Mouse (Mus musculus) heart, embryonic 15.5 days (tissue): ENCODE measurements around the gene Gbp7. TPM values are rescaled to one million over a fixed set of nuclear protein-coding genes. Genes with fewer than 3 reads are reported as not detected.

Source experiments
- ATAC-seq: fragments of 200-750 bp; cut with Nextera tagmentation; replicated peaks from 2 replicates; pipeline ENCODE4 v1.8.0; 2017; ENCODE audit warnings: low read depth, moderate TSS enrichment; ENCODE audit not compliant: insufficient number of reproducible peaks, insufficient read depth, low FRiP score
- H3K27ac ChIP-seq: fragments of 300-500 bp; sonication (generic); 2 replicates; pipeline ENCODE4 v1.5.1; 2015; ENCODE audit warnings: mild to moderate bottlenecking, inconsistent platforms
- H3K27me3 ChIP-seq: fragments of 300-500 bp; sonication (generic); 2 replicates; pipeline ENCODE4 v1.6.1; 2015; ENCODE audit warnings: inconsistent platforms
- H3K36me3 ChIP-seq: fragments of 300-500 bp; sonication (generic); 2 replicates; pipeline ENCODE4 v1.6.1; 2015; ENCODE audit warnings: mild to moderate bottlenecking, inconsistent platforms
- H3K4me1 ChIP-seq: fragments of 300-500 bp; sonication (generic); replicated peaks from 2 replicates; pipeline ENCODE4 v1.6.1; 2015; ENCODE audit warnings: inconsistent platforms
- H3K4me2 ChIP-seq: fragments of 300-500 bp; sonication (generic); 2 replicates; pipeline ENCODE4 v1.6.1; 2015; ENCODE audit warnings: inconsistent platforms, mild to moderate bottlenecking, moderate library complexity
- H3K4me3 ChIP-seq: fragments of 300-500 bp; sonication (generic); 2 replicates; pipeline ENCODE4 v1.5.1; 2015; ENCODE audit warnings: mild to moderate bottlenecking, inconsistent platforms
- H3K9ac ChIP-seq: fragments of 300-500 bp; sonication (generic); 2 replicates; pipeline ENCODE4 v1.6.1; 2015; ENCODE audit warnings: mild to moderate bottlenecking, inconsistent platforms
- H3K9me3 ChIP-seq: fragments of 300-500 bp; sonication (generic); replicated peaks from 2 replicates; pipeline ENCODE4 v1.6.1; 2016; ENCODE audit warnings: inconsistent platforms
- WGBS: fragments of 180-500 bp; shearing (Covaris S2); methylation state at CpG from one replicate; pipeline ENCODE4 v1.1.7; 2015; ENCODE audit warnings: mixed read lengths; 5-methylcytosine and 5-hydroxymethylcytosine counted together
- polyA plus RNA-seq: library from polyadenylated mRNA; unstranded; fragments of >200 nt; fragmentation: Nextera tagmentation; extraction: Ambion mirVana; gene quantifications from 2 replicates; pipeline ENCODE4 v1.2.1, GENCODE M21; 2015

The Gbp7 gene
- 3.5 and 5.9 TPM in 2 replicates for polyA plus RNA-seq

DNA sequence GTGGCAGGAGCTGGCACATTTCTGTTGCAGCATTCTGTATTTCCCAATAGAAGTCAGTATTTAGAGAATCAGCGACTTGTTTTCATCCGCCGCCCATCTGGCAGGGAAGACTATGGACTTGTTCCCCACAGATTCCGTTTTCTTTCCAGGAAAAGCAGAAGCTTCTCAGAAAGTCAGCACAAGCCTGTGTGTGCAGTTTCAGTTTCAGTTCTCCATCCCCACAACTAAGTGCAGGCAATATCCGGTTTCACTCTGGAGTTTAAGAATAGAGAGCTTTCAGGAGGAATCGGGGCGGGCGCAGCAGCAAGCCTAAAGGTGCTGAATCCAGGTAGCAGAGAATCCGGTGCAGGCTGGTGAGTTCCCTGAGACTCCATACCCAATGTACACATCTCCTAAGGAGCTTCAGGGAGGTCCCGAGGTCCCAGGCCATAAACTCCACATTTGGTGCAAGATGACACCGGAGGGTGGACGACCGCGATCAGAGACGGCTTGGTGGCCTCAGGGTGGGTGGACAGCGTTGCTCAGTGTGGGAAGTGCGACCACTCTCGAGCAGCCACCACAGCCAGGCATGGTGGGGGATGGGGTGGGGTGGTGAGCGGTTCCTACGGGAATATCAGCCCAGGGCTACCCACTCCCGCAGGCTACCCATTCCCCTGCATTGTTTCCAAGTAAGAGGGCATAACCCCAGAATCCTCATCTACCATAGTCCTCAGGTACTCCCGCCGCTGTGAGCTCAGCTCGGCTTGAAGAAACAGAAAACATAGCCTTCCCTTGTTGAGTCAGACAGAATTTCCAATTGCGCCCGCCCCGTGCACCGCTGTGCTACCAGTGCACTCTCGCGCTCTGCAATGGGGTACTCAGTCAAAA, at the start of gene Gbp7:
Gene Gbp7 (plus strand): TSS at position 256 of the 867 bp plus-strand sequence.
- 1% methylated on average over 30 of the region's 30 CpGs for WGBS
- Histone ChIP-seq H3K9ac (peak within 1 kb of the TSS; percentile 57), H3K4me3 (peak within 1 kb of the TSS; percentile 75), H3K4me1 (no peaks in the 10 kb centered on the region), H3K9me3 (no peaks in the 10 kb centered on the region), H3K36me3 (no peaks in the 10 kb centered on the region), H3K27me3 (no peaks in the 10 kb centered on the region), H3K4me2 (peak within 1 kb of the TSS; percentile 94), H3K27ac (peak within 1 kb of the TSS; percentile 56)
- ATAC-seq: peak; percentile 66; the same call in 1 of the 2 replicates

DNA sequence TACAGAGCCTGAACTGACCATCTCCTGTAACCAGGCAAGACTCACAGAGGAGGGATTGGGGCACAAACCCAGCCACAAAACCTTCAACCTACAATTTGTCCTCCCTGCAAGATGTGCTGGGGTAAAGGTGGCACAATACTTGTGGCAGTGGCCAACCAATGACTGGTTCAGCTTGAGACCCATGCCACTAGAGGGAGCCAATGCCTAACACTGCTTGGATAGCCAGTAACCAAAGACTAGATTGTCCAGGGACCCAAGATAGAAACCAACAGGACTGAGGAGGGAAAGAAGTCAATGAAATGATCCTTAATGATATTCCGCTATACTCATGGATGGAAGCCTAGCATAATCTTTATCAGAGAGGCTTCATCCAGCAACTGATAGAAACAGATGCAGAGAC, 39.7 kb upstream of the Gbp7 start:
- H3K4me1 ChIP-seq: 0 out of 2 replicates have a peak, but pooled peaks cover 3% of the 10 kb centered on the region
- no peak overlapping the region for H3K27ac ChIP-seq
- ATAC-seq: no peak
- 58% methylated on average over 1 of the region's 1 CpGs for WGBS
- H3K4me2 ChIP-seq: no peak overlapping the region
- H3K36me3 ChIP-seq: no peaks in the 10 kb centered on the region
- H3K9ac ChIP-seq: no peak overlapping the region
- no peaks in the 10 kb centered on the region for H3K27me3 ChIP-seq
- no peak overlapping the region for H3K4me3 ChIP-seq
- no peaks in the 10 kb centered on the region for H3K9me3 ChIP-seq

DNA sequence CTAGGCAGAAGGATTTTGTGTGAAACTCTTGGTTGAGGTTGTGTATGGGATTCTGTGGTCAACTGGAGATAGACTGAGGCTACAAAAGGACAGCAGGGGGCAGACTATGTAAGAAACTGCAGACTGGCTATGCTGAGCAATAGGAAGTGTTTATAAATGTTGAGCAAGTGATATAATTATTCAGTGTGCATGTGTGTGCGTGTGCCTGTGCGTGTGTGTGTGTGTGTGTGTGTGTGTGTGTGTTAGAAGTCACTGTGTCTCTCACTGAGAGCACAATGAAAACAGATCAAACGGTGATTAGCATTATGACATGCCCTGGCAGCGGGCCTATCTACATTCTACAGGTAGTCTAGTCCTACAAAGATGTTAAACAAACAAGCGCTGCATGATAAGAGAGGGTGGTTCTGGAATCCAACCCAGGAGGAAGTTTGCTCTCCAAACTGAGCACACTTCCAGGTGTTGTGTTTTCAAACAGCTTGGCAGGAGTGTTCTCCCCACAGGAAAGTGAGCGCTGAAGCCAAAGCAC, 36.5 kb upstream of the Gbp7 start, which contains the start of gene Gbp5:
Gene Gbp5 (plus strand): TSS at position 443 of the 526 bp plus-strand sequence.
- no peaks in the 10 kb centered on the region for H3K36me3 ChIP-seq
- no peak within 1 kb of the TSS for H3K4me2 ChIP-seq
- peak; percentile 68 for ATAC-seq
- H3K9me3 ChIP-seq: no peaks in the 10 kb centered on the region
- H3K27me3 ChIP-seq: no peaks in the 10 kb centered on the region
- H3K4me3 ChIP-seq: no peak within 1 kb of the TSS
- H3K4me1 ChIP-seq: peaks cover 3% of the 10 kb centered on the region; the same call in 1 of the 2 replicates
- no peak within 1 kb of the TSS for H3K9ac ChIP-seq
- WGBS: 46% methylated on average over 6 of the region's 6 CpGs
- H3K27ac ChIP-seq: no peak within 1 kb of the TSS

DNA sequence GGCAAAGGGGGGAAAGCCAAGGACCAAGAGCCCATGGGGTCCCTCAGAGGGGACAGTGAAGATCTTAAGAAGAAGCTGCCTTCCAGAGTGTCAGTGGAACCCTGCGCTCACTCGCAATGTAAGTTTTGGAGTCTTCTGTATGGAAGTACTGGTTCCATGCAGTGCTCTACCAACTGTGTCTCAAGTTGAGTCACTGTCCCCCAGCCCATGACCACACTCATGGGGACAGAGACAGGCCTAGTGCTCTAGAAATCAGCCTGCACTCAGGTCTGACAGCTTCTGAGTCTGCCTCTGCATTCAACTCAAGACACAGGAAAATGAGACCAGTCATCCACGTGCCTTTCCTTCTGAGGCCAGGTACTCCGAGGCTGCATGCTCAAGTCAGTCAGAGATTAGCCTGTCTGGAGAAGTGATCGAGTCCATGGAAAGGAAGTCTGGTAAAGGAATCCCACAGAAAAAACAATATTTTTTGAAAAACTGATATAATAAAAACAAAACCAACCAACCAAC, 34.9 kb upstream of the Gbp7 start:
- Histone ChIP-seq H3K36me3 (no peaks in the 10 kb centered on the region), H3K27ac (no peak overlapping the region), H3K4me1 (peaks cover 3% of the 10 kb centered on the region; the same call in 1 of the 2 replicates), H3K27me3 (no peaks in the 10 kb centered on the region), H3K9ac (no peak overlapping the region), H3K4me3 (no peak overlapping the region), H3K9me3 (no peaks in the 10 kb centered on the region), H3K4me2 (no peak overlapping the region)
- ATAC-seq: no peak
- 87% methylated on average over 5 of the region's 5 CpGs for WGBS

DNA sequence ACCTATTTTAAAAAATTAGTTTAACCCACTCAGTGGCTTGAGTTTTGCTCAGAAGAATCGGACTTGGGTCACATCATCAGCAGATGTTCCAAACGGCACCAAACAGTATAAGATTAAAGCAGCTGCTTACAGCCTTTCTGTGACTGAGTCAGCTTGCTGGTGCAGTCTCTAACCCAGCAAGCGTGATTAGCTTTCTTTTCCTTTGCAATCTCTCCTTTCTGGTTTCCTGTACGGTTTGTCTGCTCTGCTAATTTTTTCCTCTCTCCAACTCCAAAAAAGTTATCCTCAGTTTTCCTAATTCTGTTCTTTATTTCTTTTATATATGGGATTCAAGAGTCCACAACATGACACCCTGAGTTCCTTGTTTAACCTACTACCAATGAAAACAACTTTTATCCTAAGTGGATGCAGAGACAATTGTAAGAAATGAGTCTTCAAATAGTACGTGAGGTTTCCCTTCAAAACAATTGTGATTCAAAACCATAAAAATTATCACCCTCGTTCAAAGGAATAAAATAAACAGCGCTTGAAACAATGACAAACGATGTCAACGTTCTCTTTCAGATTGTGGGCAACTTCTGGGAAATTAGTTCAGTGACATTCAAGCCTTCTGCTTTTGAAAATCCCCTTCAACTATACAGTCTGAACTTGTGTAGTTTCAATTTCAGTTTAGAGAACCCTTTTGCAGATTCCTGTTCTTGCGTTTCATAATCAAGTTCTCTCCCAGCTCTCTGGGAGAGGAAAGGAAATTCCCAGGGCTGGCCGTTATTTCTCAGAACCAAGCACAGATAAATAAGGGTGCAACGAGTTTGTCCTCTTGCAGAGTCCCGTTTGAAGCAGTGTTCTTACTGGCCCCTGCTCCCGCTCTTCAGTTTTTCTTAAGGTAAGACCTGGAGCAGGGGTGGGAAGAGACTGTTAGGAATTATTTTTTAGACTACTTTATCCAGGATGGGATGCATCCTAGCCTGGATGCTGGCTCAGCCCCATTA, 33.7 kb upstream of the Gbp7 start:
- Histone ChIP-seq H3K9ac (no peak overlapping the region), H3K27me3 (no peaks in the 10 kb centered on the region), H3K4me2 (peak overlapping the region; percentile 56), H3K9me3 (no peaks in the 10 kb centered on the region), H3K27ac (peak overlapping the region; percentile 37; the same call in 1 of the 2 replicates), H3K4me3 (peak overlapping the region; percentile 36), H3K36me3 (no peaks in the 10 kb centered on the region), H3K4me1 (peaks cover 3% of the 10 kb centered on the region; the same call in 1 of the 2 replicates)
- ATAC-seq: no peak
- 46% methylated on average over 14 of the region's 14 CpGs for WGBS

DNA sequence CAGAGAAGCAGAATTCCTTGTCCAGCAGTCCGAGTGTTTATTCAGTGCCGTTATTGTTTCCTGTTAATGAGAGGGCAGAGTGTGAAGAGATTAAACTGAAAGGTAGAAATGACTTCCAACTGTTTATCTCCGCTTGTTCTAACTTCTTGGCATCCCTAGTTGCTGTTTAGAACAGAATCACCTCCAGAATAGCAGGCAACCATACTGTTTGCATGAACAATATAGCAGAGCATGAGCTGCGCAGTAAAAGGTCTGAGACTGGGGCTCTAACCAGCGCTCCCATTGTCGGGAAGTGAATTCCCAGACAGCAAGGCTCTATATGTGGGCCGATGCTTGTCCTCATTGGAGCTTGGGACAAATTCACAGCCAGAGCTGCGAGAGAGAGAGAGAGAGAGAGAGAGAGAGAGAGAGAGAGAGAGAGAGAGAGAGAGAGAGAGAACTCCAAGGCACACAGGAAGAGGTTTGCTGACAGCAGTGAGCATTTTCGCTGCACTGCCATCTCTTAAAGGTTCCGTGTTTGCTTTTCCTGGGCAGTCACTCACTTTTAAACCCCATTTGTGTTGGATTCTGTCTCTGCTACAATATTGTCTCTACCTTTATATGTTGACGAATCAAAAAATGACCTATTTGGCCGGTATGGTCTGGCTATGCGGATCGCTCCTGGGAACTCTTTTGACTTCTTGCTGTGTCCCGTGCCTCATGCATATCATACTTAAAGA, 32.9 kb upstream of the Gbp7 start:
- no peak overlapping the region for H3K9ac ChIP-seq

DNA sequence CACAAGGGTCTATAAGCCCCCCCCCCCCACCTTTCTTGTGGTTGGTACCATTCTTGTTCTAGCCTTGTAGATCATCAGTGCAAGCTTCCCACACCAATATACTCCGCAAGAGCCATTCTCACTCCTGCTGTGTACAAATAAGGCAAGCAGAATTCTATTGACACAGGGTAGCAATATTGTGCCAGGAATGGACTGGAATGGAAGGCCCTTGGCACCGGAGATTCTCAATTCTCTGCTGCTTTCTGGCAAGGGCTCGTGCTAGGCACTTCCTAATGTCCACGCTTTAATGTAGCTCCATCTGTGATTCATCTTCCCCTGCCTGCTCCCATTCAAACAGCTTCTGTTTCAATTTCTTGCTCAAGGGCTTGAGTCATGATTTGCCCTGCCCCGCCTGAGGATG, 31.2 kb upstream of the Gbp7 start:
- Histone ChIP-seq H3K4me1 (no peaks in the 10 kb centered on the region; the same call in 1 of the 2 replicates), H3K4me3 (no peak overlapping the region), H3K9me3 (no peaks in the 10 kb centered on the region), H3K4me2 (no peak overlapping the region), H3K36me3 (no peaks in the 10 kb centered on the region), H3K9ac (no peak overlapping the region), H3K27ac (no peak overlapping the region), H3K27me3 (no peaks in the 10 kb centered on the region)
- ATAC-seq: no peak
- 80% methylated on average over 5 of the region's 5 CpGs for WGBS

More for the DNA sequence above, 32.9 kb upstream of the Gbp7 start:
- ATAC-seq: no peak
- Histone ChIP-seq H3K4me3 (peak overlapping the region; percentile 36), H3K36me3 (no peaks in the 10 kb centered on the region), H3K27ac (no peak overlapping the region), H3K27me3 (no peaks in the 10 kb centered on the region), H3K9me3 (no peaks in the 10 kb centered on the region), H3K4me1 (peaks cover 3% of the 10 kb centered on the region; the same call in 1 of the 2 replicates), H3K4me2 (peak overlapping the region; percentile 56)
- WGBS: 49% methylated on average over 15 of the region's 15 CpGs

DNA sequence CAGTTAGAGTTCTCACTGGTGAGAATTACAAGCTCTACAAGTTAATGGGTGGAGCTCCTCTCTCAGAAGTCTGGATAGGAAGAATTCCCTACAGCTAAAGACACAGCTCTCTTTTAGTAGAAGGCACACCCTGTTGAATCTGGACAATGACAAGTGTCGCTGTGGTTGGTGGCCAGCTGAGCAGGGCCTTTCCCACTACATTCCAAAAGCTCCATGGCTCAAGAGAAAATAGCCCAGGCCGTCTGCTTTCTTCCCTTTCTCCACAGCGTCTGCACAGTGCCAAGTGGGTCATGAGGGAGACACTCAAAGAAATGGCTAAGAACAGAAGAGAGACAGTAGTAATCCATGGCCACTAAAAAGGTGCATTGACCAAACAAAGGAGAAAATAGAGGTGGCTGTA, 2.0 kb upstream of the Gbp7 start:
- Histone ChIP-seq H3K9ac (no peak overlapping the region), H3K27ac (no peak overlapping the region), H3K4me2 (no peak overlapping the region), H3K36me3 (no peaks in the 10 kb centered on the region), H3K27me3 (no peaks in the 10 kb centered on the region), H3K9me3 (no peaks in the 10 kb centered on the region; the same call in 1 of the 2 replicates), H3K4me1 (no peaks in the 10 kb centered on the region), H3K4me3 (no peak overlapping the region)
- no peak for ATAC-seq
- 70% methylated on average over 3 of the region's 3 CpGs for WGBS

DNA sequence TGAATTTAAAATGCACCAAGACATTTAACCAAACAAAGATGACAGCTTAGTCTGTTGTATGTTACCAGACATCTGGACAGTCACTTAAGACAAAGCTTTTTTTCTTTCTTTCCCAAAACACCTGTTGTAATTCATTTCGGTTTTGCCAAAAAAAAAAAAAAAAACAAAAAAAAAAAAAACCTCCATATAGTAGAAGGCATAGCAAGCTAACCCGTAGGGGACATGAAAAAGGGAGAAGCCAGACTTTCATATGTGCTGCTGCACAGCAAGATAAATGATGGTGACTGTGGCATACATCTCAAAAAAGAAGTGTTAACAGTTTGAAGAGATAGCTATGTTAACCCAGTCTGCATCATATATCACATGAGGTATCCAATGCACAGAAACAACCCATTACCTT, 545 bp upstream of the Gbp7 start:
- H3K27me3 ChIP-seq: no peaks in the 10 kb centered on the region
- peak overlapping the region; percentile 94 for H3K4me2 ChIP-seq
- no peaks in the 10 kb centered on the region for H3K4me1 ChIP-seq
- 39% methylated on average over 2 of the region's 2 CpGs for WGBS
- H3K36me3 ChIP-seq: no peaks in the 10 kb centered on the region
- no peak overlapping the region for H3K9ac ChIP-seq
- H3K9me3 ChIP-seq: no peaks in the 10 kb centered on the region; the same call in 1 of the 2 replicates
- H3K27ac ChIP-seq: peak overlapping the region; percentile 56; the same call in 1 of the 2 replicates
- no peak for ATAC-seq
- peak overlapping the region; percentile 75 for H3K4me3 ChIP-seq

DNA sequence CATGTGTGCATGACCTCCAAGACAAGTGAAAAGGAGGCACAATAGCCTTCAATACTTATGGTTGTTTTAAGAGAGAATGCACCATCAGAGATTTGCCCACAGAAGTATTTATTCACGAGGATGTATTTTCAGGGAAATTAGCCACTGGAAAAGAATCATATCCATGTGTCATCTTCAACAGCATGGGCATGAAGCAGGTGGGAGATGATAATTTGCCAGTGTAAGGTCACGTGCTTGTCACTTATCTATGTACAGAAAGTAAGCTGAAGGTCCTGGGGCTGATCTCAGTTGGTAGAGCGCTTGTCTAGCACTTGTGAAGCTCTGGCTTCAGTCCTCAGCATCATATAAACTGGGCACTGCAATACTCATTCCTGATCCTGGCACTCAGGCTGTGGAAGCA, 1.5 kb downstream of the Gbp7 start:
- WGBS: 82% methylated on average over 3 of the region's 3 CpGs
- ATAC-seq: no peak
- Histone ChIP-seq H3K9ac (no peak overlapping the region), H3K4me3 (no peak overlapping the region), H3K27me3 (no peaks in the 10 kb centered on the region), H3K36me3 (no peaks in the 10 kb centered on the region), H3K4me1 (no peaks in the 10 kb centered on the region), H3K9me3 (no peaks in the 10 kb centered on the region), H3K27ac (no peak overlapping the region), H3K4me2 (no peak overlapping the region)
